Mouse (Mus musculus) heart, postnatal 25 days (tissue): ENCODE measurements around the gene Mkrn2. TPM values are rescaled to one million over a fixed set of nuclear protein-coding genes. Genes with fewer than 3 reads are reported as not detected.
"Not testable (repeated sequence)": the region's sequence is repeated elsewhere in the genome, so short reads cannot be mapped to it uniquely, and the experiment has no call there.

Source experiments
- DNase-seq: peaks from one replicate; pipeline ENCODE4 v3.0.0; 2022; ENCODE audit warnings: low spot score
- intact Hi-C: fragments of 180-260 bp; cut with DNase I; formaldehyde crosslinking; loops from one replicate; pipeline ENCODE4 v1.15.1; 2025
- total RNA-seq, 2 experiments: library from RNA; stranded (reverse); gene quantifications; 2 replicates each; pipeline ENCODE4 v1.2.3; 2021

The Mkrn2 gene
- total RNA-seq, 2 experiments from 2014 or later: 39.0 to 42.8 TPM

- intact Hi-C loops: loop anchor here (5.0 kb wide), 1 partner anchor 76 kb away; the partner anchor contains the start of gene Raf1
- no peak for DNase-seq
Measured at GRCm38 (mm10) chr6:115601322-115601714, 384 bp upstream of the Mkrn2 start.

GRCm38 (mm10) chr6:115606461-115606860, 4.8 kb downstream of the Mkrn2 start:
- intact Hi-C loops: loop anchor here (5.0 kb wide), 2 partner anchors 196 to 379 kb away; partner anchors contain the start of gene Gm17482
- DNase-seq: no peak

GRCm38 (mm10) chr6:115607429-115607828, 5.7 kb downstream of the Mkrn2 start:
- intact Hi-C loops: loop anchor here (5.0 kb wide), 2 partner anchors 195 to 380 kb away; partner anchors contain the start of gene Gm17482

GRCm38 (mm10) chr6:115609121-115609520, 7.4 kb downstream of the Mkrn2 start:
- intact Hi-C loops: loop anchor here (5.0 kb wide), 2 partner anchors 193 to 382 kb away; partner anchors contain the start of gene Gm17482
- no peak for DNase-seq

More at GRCm38 (mm10) chr6:115607429-115607828, 5.7 kb downstream of the Mkrn2 start:
- no peak for DNase-seq

- intact Hi-C loops: no loop called here
- DNase-seq: no peak
Measured at GRCm38 (mm10) chr6:115610301-115610700, 8.6 kb downstream of the Mkrn2 start.

GRCm38 (mm10) chr6:115613793-115614192, 12.1 kb downstream of the Mkrn2 start:
- intact Hi-C loops: no loop called here
- DNase-seq: no peak

GRCm38 (mm10) chr6:115615983-115616382, 14.3 kb downstream of the Mkrn2 start:
- DNase-seq: no peak
- intact Hi-C loops: no loop called here

GRCm38 (mm10) chr6:115619818-115620217, 18.1 kb downstream of the Mkrn2 start:
- DNase-seq: no peak
- intact Hi-C loops: loop anchor here (5.0 kb wide), 1 partner anchor 57 kb away; the partner anchor contains the start of gene Raf1

- DNase-seq: no peak
- intact Hi-C loops: loop anchor here (5.0 kb wide), 1 partner anchor 56 kb away; the partner anchor contains the start of gene Raf1
Measured at GRCm38 (mm10) chr6:115620942-115621341, 19.2 kb downstream of the Mkrn2 start.

- intact Hi-C loops: no loop called here
- no peak for DNase-seq
Measured at GRCm38 (mm10) chr6:115626121-115626520, 24.4 kb downstream of the Mkrn2 start.

- DNase-seq: no peak
- intact Hi-C loops: loop anchor here (5.0 kb wide), 1 partner anchor 86 kb away; no protein-coding TSS in a partner anchor
Measured at GRCm38 (mm10) chr6:115631056-115631795, 29.5 kb downstream of the Mkrn2 start.

- intact Hi-C loops: loop anchor here (5.0 kb wide), 1 partner anchor 83 kb away; no protein-coding TSS in a partner anchor
Measured at GRCm38 (mm10) chr6:115634015-115634414, 32.3 kb downstream of the Mkrn2 start.

GRCm38 (mm10) chr6:115638188-115638587, 36.5 kb downstream of the Mkrn2 start:
- intact Hi-C loops, DNase-seq: not testable (repeated sequence)

More at GRCm38 (mm10) chr6:115634015-115634414, 32.3 kb downstream of the Mkrn2 start:
- no peak for DNase-seq

GRCm38 (mm10) chr6:115643315-115643714, 41.6 kb downstream of the Mkrn2 start:
- intact Hi-C loops: no loop called here

GRCm38 (mm10) chr6:115649792-115650365, 48.2 kb downstream of the Mkrn2 start:
- DNase-seq: no peak
- intact Hi-C loops: no loop called here

More at GRCm38 (mm10) chr6:115643315-115643714, 41.6 kb downstream of the Mkrn2 start:
- DNase-seq: no peak

GRCm38 (mm10) chr6:115650476-115651427, 49.0 kb downstream of the Mkrn2 start:
- DNase-seq: no peak
- intact Hi-C loops: no loop called here

- DNase-seq: no peak
- intact Hi-C loops: no loop called here
Measured at GRCm38 (mm10) chr6:115651719-115652118, 50.0 kb downstream of the Mkrn2 start.

- intact Hi-C loops: no loop called here
- DNase-seq: no peak
Measured at GRCm38 (mm10) chr6:115653939-115654338, 52.2 kb downstream of the Mkrn2 start.

GRCm38 (mm10) chr6:115658802-115659201, 57.1 kb downstream of the Mkrn2 start:
- intact Hi-C loops: no loop called here
- DNase-seq: no peak

- DNase-seq: no peak
- intact Hi-C loops: no loop called here
Measured at GRCm38 (mm10) chr6:115664268-115664667, 62.6 kb downstream of the Mkrn2 start.
